Mouse (Mus musculus) testis, adult 2 months (tissue): Measurements from ENCODE around the gene Lnpep.

Experiments used
- CTCF ChIP-seq: fragments of 200-500 bp; IDR thresholded peaks from 2 replicates; pipeline ENCODE4 v1.5.1; 2012; ENCODE audit warnings: low read depth, mild to moderate bottlenecking, inconsistent platforms, low read length, moderate library complexity; ENCODE audit not compliant: control insufficient read depth, insufficient read depth, insufficient replicate concordance
- POLR2A ChIP-seq: fragments of 200-500 bp; IDR thresholded peaks from 2 replicates; pipeline ENCODE4 v1.6.1; 2012; ENCODE audit warnings: low read depth, mild to moderate bottlenecking, inconsistent platforms, low read length, moderate library complexity; ENCODE audit not compliant: control insufficient read depth

DNA sequence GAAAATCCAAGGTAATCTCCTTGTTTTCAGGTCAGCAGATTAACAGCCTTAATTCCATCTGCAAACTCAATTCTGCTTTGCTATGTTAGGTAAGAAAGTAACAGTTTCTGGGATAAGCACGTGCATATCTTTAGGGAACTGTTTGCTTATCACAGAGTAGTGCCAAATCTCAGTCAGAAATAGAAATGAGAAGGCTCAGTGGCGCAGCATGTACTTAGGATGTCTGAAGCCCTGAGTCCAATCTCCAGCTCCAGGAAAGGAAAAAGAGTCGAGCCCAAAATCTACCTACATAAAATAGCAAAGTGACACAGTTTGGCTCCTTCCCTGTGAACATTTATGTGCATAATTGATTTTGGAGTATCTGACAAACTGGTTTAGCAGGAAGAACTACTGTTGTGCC lies 125.6 kb downstream of the Lnpep start:
- TF ChIP-seq POLR2A (no peak), CTCF (no peak)
